Mouse (Mus musculus) myocyte (in vitro differentiated cells): ENCODE measurements around the gene Cars.

Experiments used
- POLR2A ChIP-seq: IDR thresholded peaks from one replicate; pipeline ENCODE4 v1.6.1; 2011; ENCODE audit warnings: low read depth, mild to moderate bottlenecking, control low read depth, moderate library complexity; ENCODE audit not compliant: insufficient read length
- USF1 ChIP-seq: IDR thresholded peaks from one replicate; pipeline ENCODE4 v1.6.1; 2011; ENCODE audit warnings: low read depth, mild to moderate bottlenecking, control low read depth, moderate library complexity

DNA sequence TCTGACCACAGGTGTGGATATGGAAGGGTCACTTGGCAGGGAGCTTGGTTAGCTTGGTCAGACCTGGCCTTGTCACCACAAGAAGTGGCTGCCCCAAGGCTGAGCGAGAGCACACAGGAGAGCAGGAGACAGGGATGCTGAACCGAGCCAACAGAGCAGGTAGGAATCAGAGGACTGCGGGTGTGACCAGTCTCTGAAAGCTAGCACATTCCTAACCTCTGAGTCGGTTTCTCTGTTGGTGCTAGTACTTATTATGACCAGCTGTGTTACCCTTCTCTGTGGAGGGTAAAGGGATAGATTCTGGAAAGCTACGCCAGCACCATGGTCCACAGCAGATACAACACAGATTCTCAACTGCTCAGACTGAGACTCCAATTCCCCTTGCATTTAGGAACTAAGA is 36.1 kb downstream of the Cars start:
- TF ChIP-seq POLR2A (no peak), USF1 (no peak)
